Mouse (Mus musculus) lung, embryonic 14.5 days (tissue): ENCODE measurements around the gene Stk10. TPM values are rescaled to one million over a fixed set of nuclear protein-coding genes. Genes with fewer than 3 reads are reported as not detected.

Experiments used
- ATAC-seq: fragments of 200-750 bp; cut with Nextera tagmentation; 2 replicates; pipeline ENCODE4 v1.8.0; 2017; ENCODE audit warnings: mild to moderate bottlenecking, moderate TSS enrichment, moderate library complexity; ENCODE audit not compliant: insufficient read depth
- DNase-seq: peaks from one replicate; pipeline ENCODE4 v3.0.0-alpha.2; 2015
- H3K27ac ChIP-seq: fragments of 300-500 bp; sonication (generic); 2 replicates; pipeline ENCODE4 v1.5.1; 2014; ENCODE audit warnings: low read depth, mild to moderate bottlenecking, moderate library complexity
- H3K27me3 ChIP-seq: fragments of 300-500 bp; sonication (generic); 2 replicates; pipeline ENCODE4 v1.6.1; 2014; ENCODE audit warnings: low read length, control low read depth; ENCODE audit not compliant: insufficient read depth
- H3K36me3 ChIP-seq: fragments of 300-500 bp; sonication (generic); 2 replicates; pipeline ENCODE4 v1.6.1; 2014; ENCODE audit warnings: control low read depth; ENCODE audit not compliant: insufficient read depth
- H3K4me1 ChIP-seq: fragments of 300-500 bp; sonication (generic); 2 replicates; pipeline ENCODE4 v1.6.1; 2014; ENCODE audit warnings: antibody characterized with exemption, control low read depth; ENCODE audit not compliant: insufficient read depth
- H3K4me2 ChIP-seq: fragments of 300-500 bp; sonication (generic); 2 replicates; pipeline ENCODE4 v1.6.1; 2014; ENCODE audit warnings: mild to moderate bottlenecking
- H3K4me3 ChIP-seq: fragments of 300-500 bp; sonication (generic); 2 replicates; pipeline ENCODE4 v1.5.1; 2014; ENCODE audit warnings: low read depth, low read length
- H3K9ac ChIP-seq: fragments of 300-500 bp; sonication (generic); 2 replicates; pipeline ENCODE4 v1.6.1; 2014
- H3K9me3 ChIP-seq: fragments of 300-500 bp; sonication (generic); 2 replicates; pipeline ENCODE4 v1.6.1; 2016; ENCODE audit warnings: low read depth, low read length, control low read depth
- CTCF ChIP-seq: IDR thresholded peaks from 2 replicates; pipeline ENCODE4 v1.5.1; 2016; ENCODE audit warnings: antibody characterized with exemption, low read depth
- WGBS: fragments of 180-500 bp; shearing (Covaris S2); extraction: QIAGEN DNeasy Blood & Tissue Kit; methylation state at CpG from one replicate; pipeline ENCODE4 v1.1.7; 2014; 5-methylcytosine and 5-hydroxymethylcytosine counted together
- polyA plus RNA-seq: library from polyadenylated mRNA; unstranded; fragments of >200 nt; fragmentation: Nextera tagmentation; extraction: Ambion mirVana; gene quantifications from 2 replicates; pipeline ENCODE4 v1.2.1, GENCODE M21; 2014

Gene Stk10
- polyA plus RNA-seq, 1 experiment from 2014 or later: 2.0 TPM

GRCm38 (mm10) chr11:32551579-32552297 is 18.6 kb downstream of the Stk10 start:
- Histone ChIP-seq H3K9me3 (no peaks in the 10 kb centered on the region), H3K27ac (no peak overlapping the region), H3K4me1 (peaks cover 18% of the 10 kb centered on the region; the same call in 1 of the 2 replicates), H3K27me3 (no peaks in the 10 kb centered on the region), H3K9ac (no peak overlapping the region), H3K36me3 (no peaks in the 10 kb centered on the region), H3K4me3 (no peak overlapping the region), H3K4me2 (no peak overlapping the region)
- DNase-seq (no peak), ATAC-seq (0 out of 2 replicates have a peak, but pooled peaks have one; percentile 24)
- 61% methylated on average over 12 of the region's 12 CpGs for WGBS
- TF ChIP-seq CTCF: no peak

GRCm38 (mm10) chr11:32552401-32553090 is 19.4 kb downstream of the Stk10 start:
- 48% methylated on average over 13 of the region's 13 CpGs for WGBS
- ATAC-seq (peak; percentile 45; the same call in 1 of the 2 replicates), DNase-seq (peak; percentile 56)
- Histone ChIP-seq H3K9me3 (no peaks in the 10 kb centered on the region), H3K27me3 (no peaks in the 10 kb centered on the region), H3K27ac (peak overlapping the region; percentile 50; the same call in 1 of the 2 replicates), H3K36me3 (no peaks in the 10 kb centered on the region), H3K4me2 (no peak overlapping the region), H3K4me3 (no peak overlapping the region), H3K4me1 (peaks cover 18% of the 10 kb centered on the region; the same call in 1 of the 2 replicates), H3K9ac (no peak overlapping the region)
- TF ChIP-seq CTCF: no peak

- no peak for TF ChIP-seq CTCF
- H3K36me3 ChIP-seq: no peaks in the 10 kb centered on the region
- no peak overlapping the region for H3K4me2 ChIP-seq
- 0 out of 2 replicates have a peak overlapping the region, but pooled peaks have one; percentile 38 for H3K27ac ChIP-seq
- ATAC-seq: no peak
- no peak overlapping the region for H3K9ac ChIP-seq
- no peak for DNase-seq
- H3K4me3 ChIP-seq: no peak overlapping the region
- peaks cover 13% of the 10 kb centered on the region; the same call in 1 of the 2 replicates for H3K4me1 ChIP-seq
- WGBS: 42% methylated on average over 14 of the region's 14 CpGs
- no peaks in the 10 kb centered on the region for H3K27me3 ChIP-seq
- no peaks in the 10 kb centered on the region for H3K9me3 ChIP-seq
Observed at GRCm38 (mm10) chr11:32553311-32554140, 20.4 kb downstream of the Stk10 start.

- ATAC-seq: no peak
- H3K4me1 ChIP-seq: peaks cover 13% of the 10 kb centered on the region; the same call in 1 of the 2 replicates
- no peak overlapping the region for H3K27ac ChIP-seq
- no peak for DNase-seq
- TF ChIP-seq CTCF: no peak
- no peaks in the 10 kb centered on the region for H3K27me3 ChIP-seq
- no peak overlapping the region for H3K4me2 ChIP-seq
- H3K9me3 ChIP-seq: no peaks in the 10 kb centered on the region
- H3K4me3 ChIP-seq: no peak overlapping the region
- 69% methylated on average over 14 of the region's 14 CpGs for WGBS
- no peaks in the 10 kb centered on the region for H3K36me3 ChIP-seq
- H3K9ac ChIP-seq: no peak overlapping the region
Observed at GRCm38 (mm10) chr11:32554141-32555091, 21.3 kb downstream of the Stk10 start.

- Histone ChIP-seq H3K9me3 (no peaks in the 10 kb centered on the region), H3K4me3 (no peak overlapping the region), H3K27me3 (no peaks in the 10 kb centered on the region), H3K4me2 (no peak overlapping the region), H3K9ac (no peak overlapping the region), H3K27ac (no peak overlapping the region), H3K4me1 (peaks cover 13% of the 10 kb centered on the region; the same call in 1 of the 2 replicates), H3K36me3 (no peaks in the 10 kb centered on the region)
- DNase-seq: no peak
- TF ChIP-seq CTCF: no peak
- WGBS: 90% methylated on average over 12 of the region's 12 CpGs
- no peak for ATAC-seq
Observed at GRCm38 (mm10) chr11:32555103-32555689, 22.1 kb downstream of the Stk10 start.
